Mouse (Mus musculus) thymus, adult 18-20 months (tissue): ENCODE data around the gene Clmp.

Experiments
- DNase-seq, 2 experiments: peaks; one replicate each; pipeline ENCODE4 v3.0.0; 2022; ENCODE audit warnings: mixed read lengths in 2 of 2

Clmp gene

DNA sequence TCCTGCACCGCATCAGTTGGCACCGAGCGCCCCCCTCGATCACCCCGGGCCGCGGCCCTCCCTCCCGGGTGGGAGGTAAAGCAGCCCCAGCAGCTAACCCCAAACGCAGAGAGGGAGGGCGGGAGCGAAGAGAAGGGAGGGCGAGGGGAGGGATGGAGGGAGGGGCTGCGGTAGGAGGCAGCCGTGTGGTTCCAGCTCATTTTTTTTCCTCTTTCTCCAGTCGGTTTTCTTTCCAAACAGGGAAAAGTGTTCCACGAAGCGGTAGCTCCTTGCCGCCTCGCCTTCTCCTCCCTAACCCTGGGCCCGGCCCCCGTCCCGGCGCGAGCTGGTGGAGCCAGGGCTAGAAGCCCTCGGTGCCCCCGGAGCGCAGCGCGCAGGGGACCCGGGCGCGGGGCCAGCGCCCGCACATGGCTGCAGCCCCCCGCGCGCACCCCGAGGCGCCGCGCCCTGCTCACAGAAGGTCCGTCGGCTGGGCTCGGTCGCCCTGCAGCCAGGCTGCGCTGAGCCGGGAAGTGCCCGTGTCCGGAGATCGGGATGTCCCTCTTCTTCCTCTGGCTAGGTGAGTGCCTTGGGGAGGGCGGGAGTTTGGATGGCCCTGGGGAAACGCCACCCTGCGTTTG lies at the start of gene Clmp:
TSS of gene Clmp (plus strand) at position 162 of the 620 bp plus-strand sequence.
- no peak for DNase-seq

DNA sequence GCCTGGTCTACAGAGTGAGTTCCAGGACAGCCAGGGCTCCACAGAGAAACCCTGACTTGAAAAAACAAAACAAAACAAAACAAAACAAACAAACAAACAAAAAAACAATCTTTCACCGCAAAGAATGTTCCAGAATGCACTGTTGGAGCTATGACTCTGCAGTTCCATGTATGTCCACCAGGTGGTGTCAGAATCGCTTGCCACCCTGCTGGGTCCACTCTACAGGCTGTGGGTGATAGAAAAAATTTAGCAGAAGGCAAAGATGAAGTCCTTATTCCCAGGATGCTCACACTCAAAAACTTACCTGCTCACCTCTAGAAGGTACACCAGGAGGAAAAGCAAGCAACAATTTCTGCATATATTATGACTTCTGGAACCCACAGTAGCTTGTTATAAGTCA lies 49.7 kb upstream of the Clmp start:
- DNase-seq, result no peak

DNA sequence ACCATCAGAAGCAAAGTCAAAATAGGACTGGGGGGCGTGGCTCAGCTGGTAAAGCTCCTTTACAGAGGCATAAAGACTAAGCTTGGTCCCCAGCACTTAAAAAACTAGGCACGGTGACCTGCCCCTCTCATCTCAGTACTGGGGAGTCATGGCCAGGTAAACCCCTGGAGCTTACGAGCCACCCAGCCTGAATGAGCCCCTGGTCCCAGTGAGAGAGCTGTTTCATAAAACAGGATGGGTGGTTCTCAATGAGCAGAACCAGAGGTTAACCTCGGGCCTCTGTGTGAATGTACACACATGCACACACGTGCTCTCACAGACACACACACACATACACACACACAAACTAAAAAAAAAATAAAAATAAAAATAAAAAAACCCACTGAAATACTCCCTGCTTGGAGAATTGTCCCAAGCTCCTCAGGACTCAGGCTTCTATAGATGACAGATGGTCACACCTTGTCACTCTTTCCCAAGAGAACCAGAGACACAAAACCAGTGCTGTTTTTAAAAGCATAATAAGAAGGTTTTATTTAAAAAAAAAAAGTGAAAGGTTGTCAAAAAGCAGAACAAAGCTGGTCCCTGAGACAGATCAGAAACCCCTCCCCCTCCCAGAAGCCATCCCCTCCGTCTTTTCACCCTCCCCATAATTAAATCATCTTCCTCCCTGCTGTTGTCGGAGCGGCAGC lies 47.9 kb upstream of the Clmp start:
- DNase-seq, result no peak

DNA sequence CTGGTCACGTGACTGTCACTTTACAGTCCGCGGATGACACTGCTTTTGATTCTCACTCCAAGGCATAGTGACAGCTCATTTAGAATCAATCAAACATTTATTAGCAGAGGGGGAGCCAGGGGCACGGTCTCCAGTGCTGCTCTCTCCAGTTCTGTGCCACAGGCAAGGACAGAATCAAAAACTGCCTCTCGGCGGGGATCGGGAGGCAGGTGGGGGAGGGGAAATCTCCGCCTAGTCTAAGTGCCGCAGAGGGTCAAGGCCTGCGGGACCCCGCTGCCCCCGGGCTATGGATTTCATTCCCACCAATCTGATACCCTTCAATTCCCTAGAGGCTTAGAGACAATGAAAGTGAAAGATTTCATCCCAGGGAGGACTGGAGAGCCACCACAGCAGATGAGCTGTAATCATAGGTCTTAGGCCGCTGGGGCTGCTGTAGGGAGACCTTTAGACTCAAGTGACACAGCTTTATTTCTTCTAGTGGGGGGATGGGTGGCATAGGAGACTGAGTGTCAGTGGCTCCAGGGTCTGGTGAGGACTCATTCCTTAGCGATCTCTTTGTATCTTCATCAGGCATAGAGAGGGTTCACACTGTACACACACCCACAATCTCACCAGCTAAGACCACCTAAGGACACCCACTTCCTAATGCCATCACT lies 47.2 kb upstream of the Clmp start:
- no peak for DNase-seq

DNA sequence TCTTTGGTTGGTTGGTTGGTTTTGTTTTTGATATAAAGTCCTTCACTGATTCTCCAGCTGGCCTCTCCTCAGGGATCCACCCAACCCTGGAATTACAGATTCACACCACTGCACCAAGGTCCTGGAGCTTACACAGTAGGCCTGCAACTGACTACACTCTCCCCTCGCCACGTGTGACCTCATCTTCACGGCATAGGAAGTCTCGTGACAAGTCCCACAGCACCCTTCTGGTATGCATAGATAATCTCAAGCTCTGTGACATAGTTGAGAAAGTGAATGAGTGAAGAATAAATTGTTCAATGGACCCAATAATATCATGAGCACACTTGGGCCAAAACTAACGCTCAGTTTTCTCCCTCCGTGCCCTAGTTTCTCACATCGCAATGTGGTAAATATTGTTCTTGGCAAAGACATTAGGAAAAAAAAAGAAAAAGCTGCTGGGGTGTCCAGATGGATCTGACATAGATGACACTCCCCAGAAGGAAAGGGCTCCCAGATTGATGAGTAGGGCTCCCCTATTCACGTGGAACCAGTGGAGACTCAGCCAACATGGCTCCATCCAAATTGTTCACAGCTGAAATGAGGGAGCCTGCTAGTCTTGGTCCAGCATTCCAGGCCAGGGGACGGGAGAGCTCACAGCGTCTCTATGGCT lies 46.1 kb upstream of the Clmp start:
- no peak for DNase-seq

DNA sequence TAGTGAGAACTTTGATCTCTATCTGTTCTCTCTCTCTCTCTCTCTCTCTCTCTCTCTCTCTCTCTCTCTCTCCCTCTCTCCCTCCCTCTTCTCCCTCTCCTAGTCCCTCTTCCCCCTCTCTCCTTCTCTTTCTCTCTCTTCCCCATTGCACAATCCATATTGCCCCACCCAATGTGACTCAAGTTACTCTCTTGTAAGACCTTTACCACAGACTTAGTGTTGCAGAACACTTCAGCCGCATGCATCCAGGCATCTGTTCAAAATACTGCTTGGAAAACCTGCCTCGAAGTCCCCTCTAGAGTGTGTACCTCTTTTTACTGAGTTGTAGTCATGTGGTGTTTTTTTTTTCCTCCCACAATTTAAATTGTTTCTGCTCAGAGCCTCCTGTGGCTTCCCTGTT lies 44.4 kb upstream of the Clmp start:
- no peak for DNase-seq

DNA sequence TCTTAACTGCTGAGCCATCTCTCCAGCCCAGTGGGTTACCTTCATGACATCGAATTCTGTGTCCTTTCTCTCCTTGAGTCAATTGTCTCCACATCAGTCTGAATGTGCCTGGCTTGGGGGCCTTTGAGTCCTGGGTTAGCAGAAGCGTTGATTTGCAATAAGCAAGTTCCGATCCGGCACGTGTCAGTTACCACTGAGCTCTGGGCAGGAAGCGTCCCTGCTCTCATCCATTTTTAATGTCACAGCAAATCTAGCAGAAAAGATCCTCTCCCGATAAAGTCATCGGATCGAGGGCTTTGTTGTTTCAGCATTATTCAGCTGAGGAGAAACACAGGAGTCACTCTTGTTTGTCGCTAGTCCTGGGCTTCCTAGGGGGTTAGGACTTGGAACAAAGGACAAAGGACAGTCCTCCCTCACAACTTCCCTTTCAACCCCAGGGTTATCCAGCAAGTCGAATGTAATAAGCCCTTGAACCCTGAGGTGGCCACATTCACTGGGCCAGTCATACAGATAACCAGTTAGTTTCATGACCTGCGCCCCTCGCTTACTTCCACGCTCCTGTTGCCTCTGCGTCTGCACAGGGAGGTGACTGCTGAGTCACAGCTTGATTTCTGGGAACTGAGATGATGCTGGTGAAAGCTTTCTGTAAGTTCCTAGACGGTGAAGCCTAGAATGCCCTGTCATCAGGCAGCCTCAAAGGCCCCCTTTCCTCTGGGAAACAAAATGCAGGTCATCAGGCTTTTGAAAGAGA lies 43.1 kb upstream of the Clmp start:
- DNase-seq, result no peak

DNA sequence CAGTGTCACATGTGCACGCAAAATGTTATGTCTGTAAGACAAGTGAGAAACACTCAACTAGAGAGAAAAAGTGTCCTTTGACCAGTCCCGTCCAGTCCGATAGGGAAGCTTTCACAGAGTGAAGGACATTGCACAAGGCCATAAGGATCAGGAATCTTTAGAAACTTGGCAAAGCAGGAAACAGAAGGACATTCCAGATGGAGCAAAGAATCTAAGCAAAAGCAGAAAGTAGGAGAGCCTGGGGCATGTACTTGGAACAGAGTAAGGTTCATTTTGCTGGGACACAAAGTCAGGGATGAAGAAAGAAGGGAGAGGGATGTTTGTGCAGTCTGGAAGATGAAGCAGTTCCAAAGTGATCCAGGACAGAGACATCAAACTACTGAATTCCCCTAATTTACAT lies 36.3 kb upstream of the Clmp start:
- DNase-seq, result no peak

DNA sequence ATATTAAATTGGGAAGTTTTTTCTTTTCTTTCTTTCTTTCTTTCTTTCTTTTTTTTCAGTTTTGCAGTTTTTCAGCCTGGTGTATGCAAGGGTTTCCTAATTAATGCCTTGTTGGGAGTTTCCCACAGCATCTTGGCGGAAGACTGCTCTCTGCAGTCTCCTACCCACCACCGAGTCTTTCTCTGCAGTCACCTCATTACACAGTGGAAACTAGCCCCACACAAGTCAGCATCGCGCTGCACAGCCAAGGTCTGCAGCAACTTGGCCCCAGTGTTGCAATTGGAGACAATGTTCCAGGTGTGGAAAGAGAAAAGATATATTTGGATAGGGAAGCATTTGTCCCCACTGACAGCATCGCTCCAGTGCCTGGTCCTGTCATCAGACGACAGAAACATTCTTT lies 35.8 kb upstream of the Clmp start:
- no peak for DNase-seq

DNA sequence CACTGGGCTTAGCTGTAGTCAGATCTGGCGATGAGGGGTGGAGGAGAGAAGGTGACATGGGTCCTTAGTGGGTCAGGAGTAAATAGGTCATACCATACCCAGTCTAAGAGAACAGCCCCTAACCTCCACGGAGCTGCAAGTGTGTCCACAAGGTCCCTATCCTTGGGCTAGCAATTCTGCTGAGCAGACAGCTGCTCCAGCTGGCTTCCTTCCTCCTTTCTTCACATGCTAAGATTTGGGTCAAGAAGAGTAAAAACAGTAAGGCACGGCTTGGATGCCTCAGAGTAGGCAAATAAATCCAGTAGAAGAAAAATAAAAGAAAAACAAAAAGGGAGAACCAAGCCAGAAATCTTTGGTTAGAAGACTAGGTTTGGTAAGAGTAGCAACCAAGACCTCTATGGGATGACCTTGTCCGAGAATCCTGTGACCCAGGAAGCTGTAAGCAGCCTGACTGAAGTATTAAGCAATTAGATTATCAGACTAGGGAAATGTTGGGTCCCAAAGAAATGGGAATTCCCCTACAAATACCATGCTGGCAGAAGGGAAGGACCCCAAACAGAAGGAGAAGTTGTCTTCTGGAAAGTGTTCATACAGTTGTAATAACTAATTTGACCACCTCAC lies 34.4 kb upstream of the Clmp start:
- no peak for DNase-seq

DNA sequence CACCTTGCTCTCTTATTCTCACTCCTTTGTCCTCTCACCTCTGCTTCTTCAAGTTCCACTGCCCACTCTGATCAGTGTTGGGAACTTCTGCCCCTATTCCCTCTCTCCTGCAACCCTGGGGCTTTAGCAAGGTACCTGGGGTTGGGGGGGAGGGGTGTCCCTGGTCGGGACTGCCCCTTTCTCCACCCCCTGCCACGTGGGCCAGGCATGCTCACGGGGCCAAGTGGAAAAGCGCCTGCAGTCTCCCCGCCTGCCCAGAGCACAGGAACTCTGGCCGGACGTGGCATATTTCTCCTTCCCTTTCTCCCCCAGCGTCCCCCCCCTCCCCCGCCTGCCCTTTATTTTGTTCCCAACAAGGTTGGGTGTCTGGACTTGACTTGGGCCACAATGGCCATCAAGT lies 33.0 kb upstream of the Clmp start:
- no peak for DNase-seq

DNA sequence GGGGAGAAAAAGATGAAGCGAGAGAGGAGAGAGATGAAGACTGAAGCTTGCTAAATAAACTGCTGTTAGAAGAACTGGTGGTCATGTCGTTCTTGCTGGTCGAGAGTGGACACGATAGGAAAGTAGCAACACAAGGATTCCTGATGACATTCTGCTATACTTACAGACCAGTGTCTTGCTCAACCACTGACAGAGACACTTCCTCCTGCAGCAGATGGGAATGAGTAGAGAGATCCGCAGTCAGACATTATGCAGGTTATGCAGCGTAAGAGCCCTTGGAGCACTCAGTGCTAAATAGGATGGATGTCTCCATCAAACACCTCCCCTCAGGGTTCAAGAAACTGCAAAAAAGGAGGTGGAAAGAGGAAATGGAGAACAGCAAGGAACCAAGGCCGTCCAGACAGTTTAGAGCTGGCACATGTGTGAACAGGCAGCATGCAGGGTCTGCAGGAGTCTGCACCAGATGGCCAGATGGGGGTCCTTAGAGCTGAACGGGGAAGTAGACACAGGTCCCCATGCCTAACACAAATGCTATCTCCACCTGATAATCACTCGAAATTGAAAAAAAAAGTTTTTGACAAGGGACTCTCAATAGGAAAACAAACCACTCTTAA lies 19.5 kb upstream of the Clmp start:
- DNase-seq, result no peak

DNA sequence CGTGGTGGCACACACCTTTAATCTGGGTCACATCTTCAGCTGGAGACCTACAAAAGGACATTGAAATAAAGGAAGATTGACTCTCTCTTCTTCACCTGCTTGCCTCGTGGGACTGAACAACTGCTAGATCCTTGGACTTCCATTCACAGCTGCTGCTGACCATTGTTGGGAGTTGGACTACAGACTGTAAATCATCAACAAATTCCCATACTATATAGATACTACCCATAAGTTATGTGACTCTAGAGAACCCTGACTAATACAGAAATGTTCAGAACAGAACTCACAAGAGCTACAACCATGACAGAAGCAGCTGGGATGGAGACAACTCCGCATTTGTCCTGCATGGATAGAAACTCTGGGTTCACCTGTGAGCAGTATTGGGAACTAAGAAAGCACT lies 15.4 kb upstream of the Clmp start, which contains the start of gene Gm21915:
TSS of gene Gm21915 (plus strand) at position 301 of the 400 bp plus-strand sequence.
- no peak for DNase-seq

DNA sequence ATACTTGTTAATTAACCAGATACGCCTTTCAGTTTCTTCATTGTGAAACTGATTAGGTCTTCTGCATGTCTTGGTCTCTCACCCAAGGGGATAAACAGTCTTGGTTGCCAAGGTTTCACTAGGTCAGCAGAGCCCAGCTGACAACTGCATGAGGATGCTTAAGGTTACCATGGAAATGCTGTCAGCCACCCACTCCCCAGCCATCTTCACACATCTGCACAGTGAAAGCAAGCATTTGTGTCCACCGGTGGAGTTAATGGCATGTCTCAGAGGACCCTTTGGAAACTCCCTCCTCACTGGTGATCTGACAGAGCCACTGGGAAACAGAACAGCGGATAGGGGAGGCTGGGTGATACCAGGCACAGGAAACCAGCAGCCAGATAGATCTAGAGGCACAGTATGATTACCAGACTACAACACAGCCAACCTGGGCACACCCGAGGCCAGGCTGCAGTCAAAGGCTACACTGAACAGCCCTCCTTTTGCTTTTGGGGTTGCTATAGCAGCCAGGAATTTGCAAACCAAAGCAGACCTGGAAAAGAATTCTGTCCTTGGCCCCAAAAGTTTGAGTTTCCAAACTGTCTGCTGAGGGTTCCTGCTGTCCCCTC lies 14.3 kb upstream of the Clmp start:
- no peak for DNase-seq

DNA sequence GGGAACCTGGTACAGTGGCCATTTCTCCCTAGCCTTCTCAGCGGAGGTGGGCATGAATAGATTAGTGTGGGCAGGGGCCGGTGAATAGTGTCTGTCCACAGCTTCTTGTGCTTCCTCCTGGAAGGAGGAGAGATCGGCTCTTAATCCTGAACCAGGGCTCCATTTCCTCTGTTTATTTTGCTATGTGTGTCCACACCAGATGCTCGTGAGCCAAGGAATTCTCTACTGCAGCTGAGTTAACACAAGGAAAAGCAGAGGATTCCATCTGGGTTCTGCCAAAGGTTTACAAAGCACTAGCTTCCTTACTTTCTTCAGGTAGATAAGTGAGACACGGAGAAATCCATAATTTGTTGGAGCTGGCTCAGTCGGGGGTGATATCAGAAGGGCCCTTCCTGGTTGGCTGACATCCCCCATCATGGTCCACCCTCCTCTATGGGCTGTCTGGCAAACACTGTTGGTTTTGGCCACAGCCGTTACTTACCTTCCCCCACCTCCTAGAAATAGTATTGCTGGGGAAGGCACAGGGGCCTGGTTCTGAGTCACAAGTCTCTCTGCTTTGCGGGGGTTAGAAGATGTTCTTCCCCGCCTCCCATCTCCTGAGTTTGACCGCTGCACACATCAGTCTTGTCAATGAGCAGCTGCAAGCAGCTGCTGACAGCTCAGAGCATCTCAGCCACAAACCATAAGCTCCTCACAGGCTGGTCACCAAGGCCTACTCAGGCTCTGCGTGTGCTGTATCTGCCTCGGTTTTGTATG lies 10.4 kb upstream of the Clmp start:
- DNase-seq, result no peak

DNA sequence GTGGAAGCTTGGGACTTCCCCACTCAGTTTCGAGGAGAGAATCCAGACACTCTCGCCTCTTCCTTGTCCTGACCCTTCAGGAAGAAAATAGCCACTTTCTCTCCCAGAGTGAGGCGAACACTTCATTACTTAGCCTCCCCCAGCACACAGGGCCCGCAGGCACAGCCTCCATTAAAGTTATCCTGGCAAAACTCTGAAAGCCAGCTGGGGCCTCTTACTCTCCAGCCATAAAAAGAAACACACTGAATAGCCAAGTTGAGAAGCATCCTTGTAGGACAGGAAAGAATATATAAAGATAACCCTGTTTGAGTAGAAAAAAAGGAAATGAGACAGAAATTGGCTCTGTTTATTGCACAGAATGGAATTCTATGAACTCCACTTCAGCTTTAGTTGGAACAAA lies 7.1 kb upstream of the Clmp start:
- DNase-seq, result no peak

DNA sequence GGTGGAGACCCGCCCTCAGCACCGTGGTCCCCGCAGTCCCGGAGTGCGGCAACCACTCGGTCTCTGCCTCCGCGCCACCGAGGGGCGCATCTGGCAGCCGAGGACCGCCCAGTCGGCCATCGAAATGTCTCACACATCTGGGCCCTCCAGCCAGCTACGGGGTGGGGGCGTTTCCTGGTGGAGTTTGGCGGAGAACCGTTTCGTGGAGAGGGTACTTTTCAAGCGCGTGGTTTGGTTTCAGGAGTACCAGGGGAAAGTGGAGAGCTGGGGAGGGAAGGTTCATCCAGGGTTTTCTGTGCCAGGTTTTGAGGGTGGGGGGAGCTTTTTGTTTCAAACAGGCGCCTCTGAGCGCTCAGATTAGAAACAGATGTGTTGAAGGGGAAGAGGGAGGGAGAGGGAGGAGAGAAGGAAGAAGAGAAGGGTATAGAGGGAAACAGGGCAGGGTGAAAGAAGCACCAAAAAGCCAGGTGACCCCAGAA lies 698 bp downstream of the Clmp start:
- DNase-seq, result no peak

DNA sequence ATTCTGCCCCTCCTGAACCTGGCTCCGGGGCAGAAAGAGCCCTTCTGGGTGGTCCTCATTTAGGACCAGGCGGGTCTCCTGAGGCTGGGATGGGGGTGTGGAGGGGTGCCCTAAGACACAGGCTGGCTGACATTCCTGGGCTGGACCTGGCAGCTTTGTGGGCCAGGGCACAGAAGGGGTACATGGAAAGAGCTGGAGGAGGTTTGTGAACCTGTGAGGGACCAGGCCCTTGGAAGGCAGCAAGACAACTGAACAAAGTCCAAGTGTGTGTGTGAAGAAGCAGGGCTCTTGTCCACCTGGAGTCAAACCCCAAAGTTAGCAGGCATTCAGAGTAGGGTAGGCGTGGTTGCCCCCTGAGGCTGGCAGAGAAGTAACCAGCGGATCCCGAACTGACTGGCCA lies 1.3 kb downstream of the Clmp start:
- no peak for DNase-seq

DNA sequence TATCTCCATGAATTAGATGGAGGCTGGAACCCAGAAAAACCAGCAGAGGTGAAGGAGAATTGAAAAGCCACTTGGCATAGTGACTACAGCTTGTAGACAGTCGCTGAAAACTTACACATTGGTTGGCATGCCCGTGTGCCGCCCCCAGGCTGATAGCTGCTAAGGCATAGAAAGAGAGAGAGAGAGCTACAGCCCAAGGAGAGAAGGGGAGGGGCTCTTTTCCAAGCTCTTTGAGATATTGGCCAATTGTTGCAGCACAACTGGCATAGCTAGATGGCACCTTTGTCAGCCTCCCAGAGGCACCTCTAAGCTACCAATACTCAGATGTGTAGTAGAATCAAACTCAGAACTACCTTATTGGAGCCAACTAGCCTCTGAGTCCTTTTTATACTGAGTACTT lies 1.8 kb downstream of the Clmp start:
- no peak for DNase-seq

DNA sequence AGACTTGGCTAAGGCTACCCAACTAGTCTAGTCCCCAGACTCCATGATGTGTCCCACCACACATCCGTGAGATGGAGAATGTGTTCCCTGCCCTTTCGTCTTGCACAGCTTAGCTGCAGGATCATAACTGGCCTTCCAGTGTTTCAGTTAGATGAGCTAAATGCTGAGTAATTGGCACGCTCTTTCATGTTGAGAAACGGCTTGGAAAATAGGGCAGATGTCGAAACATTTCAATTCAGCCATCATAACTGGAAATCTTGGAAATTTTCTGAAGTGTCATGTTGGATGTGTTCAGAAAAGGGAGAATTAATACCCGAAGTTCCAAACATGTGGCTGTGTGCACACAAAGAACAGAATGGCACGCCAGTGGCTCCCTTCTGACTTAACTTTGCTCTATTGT lies 4.7 kb downstream of the Clmp start:
- DNase-seq, result no peak

DNA sequence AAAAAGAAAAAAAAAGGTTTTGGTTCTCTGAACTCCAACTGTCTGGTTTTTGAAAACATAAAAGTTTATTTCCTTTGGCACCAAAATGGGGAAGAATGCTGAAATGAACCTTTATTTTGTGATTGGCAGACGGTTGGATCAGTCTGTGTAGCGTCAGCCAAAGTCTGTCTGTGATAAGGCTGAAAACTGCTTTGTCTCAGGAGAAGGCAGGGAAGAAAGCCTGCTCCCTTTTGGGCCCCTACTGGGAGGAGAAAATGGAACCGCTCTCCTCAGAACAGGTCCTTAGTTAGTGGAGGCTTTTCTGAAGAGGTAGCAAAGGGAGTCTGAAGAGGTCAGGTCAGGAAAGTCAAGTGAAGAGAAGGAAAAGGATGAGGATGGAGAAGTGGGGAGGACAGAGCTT lies 7.3 kb downstream of the Clmp start:
- no peak for DNase-seq
